Mouse (Mus musculus) cerebellum, postnatal 25 days (tissue): ENCODE results near the gene Gm16429.
"Not testable (repeated sequence)": the region's sequence is repeated elsewhere in the genome, so short reads cannot be mapped to it uniquely, and the experiment has no call there.

ENCODE experiments used
- DNase-seq, 2 experiments: peaks; one replicate each; pipeline ENCODE4 v3.0.0; 2021; ENCODE audit warnings: mixed read lengths in 2 of 2

Gm16429 gene

GRCm38 (mm10) chr5:93928952-93929351 is at the start of gene Gm16429:
TSS of gene Gm16429 (minus strand) at chr5:93929052.
- DNase-seq: not testable (repeated sequence)
